Mouse (Mus musculus): ENCODE measurements around the gene Lima1.

GRCm38 (mm10) chr15:99796066-99796465 lies 79.2 kb downstream of the Lima1 start:
- TF ChIP-seq CTCF (IDR thresholded peaks at IDR 0.05; ENCODE audit: borderline replicate concordance, insufficient read depth, low read depth, low read length) (no peak), POLR2A (IDR thresholded peaks at IDR 0.05; ENCODE audit: borderline replicate concordance, insufficient read depth, low read length) (no peak)
